Mouse (Mus musculus): ENCODE results near the gene Olfr769.
"Not testable (repeated sequence)": the region's sequence is repeated elsewhere in the genome, so short reads cannot be mapped to it uniquely, and the experiment has no call there.

The Olfr769 gene

GRCm38 (mm10) chr10:129117761-129118160 is at the start of gene Olfr769:
Gene Olfr769 (minus strand): TSS chr10:129117861.
- DNase-seq, result no peak

DNA sequence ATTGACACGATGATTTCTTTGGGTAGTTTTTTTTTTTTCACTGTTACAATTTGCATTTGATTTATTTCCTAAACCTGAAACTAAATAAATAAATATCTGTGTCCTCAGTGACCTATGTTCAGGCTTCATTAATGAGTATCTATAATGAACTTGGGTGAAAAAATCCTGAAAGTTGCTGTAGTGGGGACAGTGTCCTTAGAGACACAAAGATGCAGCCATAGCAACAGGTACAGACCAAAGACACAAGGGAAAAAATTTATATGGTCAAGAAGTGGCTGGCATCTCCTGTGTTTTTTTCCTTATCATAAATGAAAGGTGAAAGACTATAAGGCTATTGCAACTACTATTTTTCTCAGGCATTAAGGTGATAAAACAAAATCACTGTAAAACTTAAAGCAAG is 47.0 kb upstream of the Olfr769 start, which contains the start of gene Olfr771:
TSS of gene Olfr771 (minus strand) at position 101 of the 400 bp plus-strand sequence.
- no peak for DNase-seq

DNA sequence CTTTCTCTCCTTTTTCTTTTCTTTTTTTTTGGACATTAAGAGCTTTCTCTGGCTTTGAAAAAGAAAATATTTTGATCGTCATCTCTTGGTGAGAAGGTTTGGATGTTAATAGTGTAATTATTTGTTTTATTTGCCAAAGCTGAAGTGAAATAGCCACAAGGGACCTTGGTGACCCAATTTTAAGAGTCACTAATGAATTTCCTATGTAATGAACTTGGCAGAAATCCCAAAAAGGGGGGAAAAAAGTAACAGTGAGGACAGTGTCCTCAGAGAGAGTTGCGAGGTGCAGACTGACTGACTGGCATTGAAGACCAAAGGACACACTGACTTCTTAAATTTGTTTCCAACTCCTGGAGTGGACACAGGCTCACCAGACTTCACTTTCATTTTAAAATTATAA is 21.2 kb upstream of the Olfr769 start, which contains the start of gene Olfr770:
TSS of gene Olfr770 (minus strand) at position 101 of the 400 bp plus-strand sequence.
- no peak for DNase-seq

DNA sequence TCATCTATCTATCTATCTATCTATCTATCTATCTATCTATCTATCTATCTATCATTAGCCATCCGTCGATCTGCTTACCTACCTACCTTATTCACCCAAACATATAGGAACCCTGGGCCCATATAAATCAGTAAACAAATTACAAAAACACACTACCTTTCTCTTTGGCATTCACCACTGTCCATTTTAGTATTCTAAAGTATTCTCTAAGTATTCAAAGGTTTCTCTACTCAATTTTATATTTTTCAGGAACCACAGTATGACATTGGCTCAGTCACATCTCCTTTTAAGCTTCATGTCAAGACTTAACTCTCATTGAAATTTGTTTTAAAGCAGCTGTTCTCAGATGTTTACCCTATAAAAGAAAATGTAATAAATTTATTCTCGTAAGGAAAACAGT is 2.5 kb downstream of the Olfr769 start:
- DNase-seq, result no peak

- DNase-seq, result no peak
Measured at GRCm38 (mm10) chr10:129101231-129101630, 16.4 kb downstream of the Olfr769 start.

- DNase-seq, result no peak
Measured at GRCm38 (mm10) chr10:129099275-129099674, 18.4 kb downstream of the Olfr769 start, which contains the start of gene Olfr768. Gene Olfr768 (minus strand): TSS chr10:129099375.

DNA sequence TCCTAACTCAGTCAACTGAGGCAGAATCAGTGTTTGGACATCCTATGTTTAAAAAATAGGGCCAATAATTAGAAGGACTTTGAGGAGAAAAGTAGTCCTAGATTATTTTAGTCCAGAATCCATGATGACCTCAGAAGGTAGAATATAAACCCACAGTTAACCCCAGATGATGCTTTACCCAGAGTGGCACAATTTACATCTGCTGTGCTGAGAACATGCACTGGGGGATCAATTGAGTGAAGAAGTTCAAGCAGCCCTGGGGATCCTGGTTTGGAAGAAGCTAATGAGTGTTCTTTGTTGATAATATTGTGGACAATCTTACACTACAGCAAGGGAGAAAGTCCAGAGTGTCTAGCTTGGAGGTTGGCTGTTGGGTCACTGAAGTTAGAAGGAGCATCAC is 34.9 kb downstream of the Olfr769 start, which contains the start of gene Olfr767:
TSS of gene Olfr767 (minus strand) at position 101 of the 400 bp plus-strand sequence.
- DNase-seq, result not testable (repeated sequence)

- no peak for DNase-seq
Measured at GRCm38 (mm10) chr10:129068877-129069276, 48.8 kb downstream of the Olfr769 start, which contains the start of gene Olfr766-ps1. Gene Olfr766-ps1 (minus strand): TSS chr10:129068977.

Measured in lung, postnatal 10 days (tissue).